Mouse (Mus musculus) embryonic facial prominence, embryonic 14.5 days (tissue): Measurements from ENCODE around the gene Ankrd52. TPM values are rescaled to one million over a fixed set of nuclear protein-coding genes. Genes with fewer than 3 reads are reported as not detected.
A peak's percentile ranks its signal among the peaks of the same experiment; 100 is the strongest.

ENCODE experiments used
- ATAC-seq: fragments of 200-750 bp; cut with Nextera tagmentation; 2 replicates; pipeline ENCODE4 v1.8.0; 2017; ENCODE audit warnings: low read depth, moderate number of reproducible peaks, moderate TSS enrichment
- DNase-seq: peaks from one replicate; pipeline ENCODE4 v3.0.0-alpha.2; 2015; ENCODE audit warnings: low spot score
- H3K27ac ChIP-seq: fragments of 300-500 bp; sonication (generic); replicated peaks from 2 replicates; pipeline ENCODE4 v1.5.1; 2014; ENCODE audit warnings: low read depth, mild to moderate bottlenecking, low read length, moderate library complexity
- H3K27me3 ChIP-seq: fragments of 300-500 bp; sonication (generic); replicated peaks from 2 replicates; pipeline ENCODE4 v1.6.1; 2014; ENCODE audit warnings: low read length; ENCODE audit not compliant: control insufficient read depth, insufficient read depth
- H3K36me3 ChIP-seq: fragments of 300-500 bp; sonication (generic); 2 replicates; pipeline ENCODE4 v1.6.1; 2014; ENCODE audit warnings: low read length, mixed read lengths; ENCODE audit not compliant: control insufficient read depth, insufficient read depth
- H3K4me1 ChIP-seq: fragments of 300-500 bp; sonication (generic); 2 replicates; pipeline ENCODE4 v1.6.1; 2014; ENCODE audit warnings: antibody characterized with exemption, low read length; ENCODE audit not compliant: control insufficient read depth, insufficient read depth
- H3K4me2 ChIP-seq: fragments of 300-500 bp; sonication (generic); 2 replicates; pipeline ENCODE4 v1.6.1; 2014; ENCODE audit warnings: low read depth, mild to moderate bottlenecking, low read length, moderate library complexity, mixed read lengths
- H3K4me3 ChIP-seq: fragments of 300-500 bp; sonication (generic); 2 replicates; pipeline ENCODE4 v1.5.1; 2014; ENCODE audit warnings: low read depth, mild to moderate bottlenecking, low read length
- H3K9ac ChIP-seq: fragments of 300-500 bp; sonication (generic); 2 replicates; pipeline ENCODE4 v1.6.1; 2014; ENCODE audit warnings: low read depth, mild to moderate bottlenecking, low read length, moderate library complexity, mixed read lengths
- H3K9me3 ChIP-seq: fragments of 300-500 bp; sonication (generic); 2 replicates; pipeline ENCODE4 v1.6.1; 2016; ENCODE audit warnings: low read length; ENCODE audit not compliant: control insufficient read depth
- WGBS: fragments of 180-500 bp; shearing (Covaris S2); extraction: QIAGEN DNeasy Blood & Tissue Kit; methylation state at CpG from one replicate; pipeline ENCODE4 v1.1.7; 2014; 5-methylcytosine and 5-hydroxymethylcytosine counted together
- microRNA-seq: library from miRNA; unstranded; fragments of <30 nt; microRNA quantifications from one replicate; pipeline ENCODE4, GENCODE M21; 2016; ENCODE audit warnings: borderline number of aligned reads
- polyA plus RNA-seq: library from polyadenylated mRNA; unstranded; fragments of >200 nt; fragmentation: Nextera tagmentation; extraction: Ambion mirVana; gene quantifications from 2 replicates; pipeline ENCODE4 v1.2.1, GENCODE M21; 2014

Gene Ankrd52
- polyA plus RNA-seq, 1 experiment from 2014 or later: 11.9 TPM

GRCm38 (mm10) chr10:128445407-128445806, 68.5 kb downstream of the Ankrd52 start:
- Histone ChIP-seq H3K9me3 (no peaks in the 10 kb centered on the region), H3K27me3 (no peaks in the 10 kb centered on the region), H3K36me3 (peaks cover 18% of the 10 kb centered on the region), H3K9ac (no peak overlapping the region), H3K4me1 (no peaks in the 10 kb centered on the region), H3K4me3 (no peak overlapping the region), H3K4me2 (no peak overlapping the region), H3K27ac (no peak overlapping the region)
- 88% methylated on average over 4 of the region's 4 CpGs for whole genome bisulfite sequencing
- DNase-seq: no peak
- no peak for ATAC-seq

GRCm38 (mm10) chr10:128451014-128451413, 74.1 kb downstream of the Ankrd52 start:
- H3K27ac ChIP-seq: no peak overlapping the region
- no peak overlapping the region for H3K4me2 ChIP-seq
- no peaks in the 10 kb centered on the region for H3K36me3 ChIP-seq
- no peak overlapping the region for H3K9ac ChIP-seq
- 77% methylated on average over 6 of the region's 6 CpGs for WGBS
- no peak for DNase-seq
- no peaks in the 10 kb centered on the region for H3K4me1 ChIP-seq
- no peak for ATAC-seq
- H3K9me3 ChIP-seq: no peaks in the 10 kb centered on the region
- no peak overlapping the region for H3K4me3 ChIP-seq
- no peaks in the 10 kb centered on the region for H3K27me3 ChIP-seq

DNA sequence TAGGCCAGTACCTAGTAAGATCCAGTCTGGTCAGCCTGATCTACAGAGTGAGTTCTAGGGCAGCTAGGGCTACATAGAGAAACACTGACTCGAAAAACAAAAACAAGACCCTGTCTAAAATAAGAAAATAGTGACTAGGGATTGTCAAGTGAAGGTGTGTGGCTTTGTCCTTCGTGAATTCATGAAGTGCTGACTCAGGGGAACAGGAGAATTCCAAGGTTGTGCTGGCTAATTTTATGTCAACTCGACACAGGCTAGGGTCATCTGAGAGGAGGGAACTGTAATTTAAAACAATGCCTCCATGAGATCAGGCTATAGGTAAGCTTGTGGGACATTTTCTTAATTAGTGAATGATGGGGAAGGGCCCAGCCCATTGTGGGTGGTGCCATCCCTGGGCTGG, 77.6 kb downstream of the Ankrd52 start:
- Histone ChIP-seq H3K9ac (no peak overlapping the region), H3K27ac (no peak overlapping the region), H3K9me3 (no peaks in the 10 kb centered on the region), H3K27me3 (no peaks in the 10 kb centered on the region), H3K4me2 (no peak overlapping the region), H3K4me3 (no peak overlapping the region), H3K36me3 (no peaks in the 10 kb centered on the region), H3K4me1 (no peaks in the 10 kb centered on the region)
- DNase-seq: no peak
- 68% methylated on average over 3 of the region's 3 CpGs for WGBS
- ATAC-seq: no peak

GRCm38 (mm10) chr10:128455280-128455679, 78.4 kb downstream of the Ankrd52 start:
- Histone ChIP-seq H3K4me3 (peak overlapping the region; percentile 18), H3K36me3 (no peaks in the 10 kb centered on the region), H3K4me1 (peaks cover 2% of the 10 kb centered on the region; the same call in 1 of the 2 replicates), H3K27ac (no peak overlapping the region), H3K9ac (peak overlapping the region; percentile 38; the same call in 1 of the 2 replicates), H3K27me3 (no peaks in the 10 kb centered on the region), H3K9me3 (no peaks in the 10 kb centered on the region), H3K4me2 (peak overlapping the region; percentile 42)
- DNase-seq (peak; percentile 94), ATAC-seq (no peak)
- 6% methylated on average over 6 of the region's 6 CpGs for WGBS

GRCm38 (mm10) chr10:128457676-128458075, 80.8 kb downstream of the Ankrd52 start:
- Histone ChIP-seq H3K4me1 (peaks cover 9% of the 10 kb centered on the region), H3K9ac (no peak overlapping the region), H3K27me3 (no peaks in the 10 kb centered on the region), H3K4me3 (peak overlapping the region; percentile 92; the same call in 1 of the 2 replicates), H3K27ac (no peak overlapping the region), H3K36me3 (peaks cover 16% of the 10 kb centered on the region), H3K9me3 (no peaks in the 10 kb centered on the region), H3K4me2 (no peak overlapping the region)
- ATAC-seq: no peak
- no peak for DNase-seq
- WGBS: 83% methylated on average over 6 of the region's 6 CpGs

Small RNA genes lying within 50 kb of the gene (microRNA-seq; reads per million reads assigned to microRNA genes)
- not detected for gene Gm25361
- not detected for gene Gm26308
- not detected for gene Mir6914
- 0.50 reads per million for gene Mir6915
- gene Mir8105: 0.66 reads per million

Other genes starting within 250 kb of the Ankrd52 start
- 31.3 and 32.4 TPM in 2 replicates for gene Rbms2, start 196.8 kb upstream of the Ankrd52 start, polyA plus RNA-seq
- gene Gls2, start 182.7 kb upstream of the Ankrd52 start, polyA plus RNA-seq: 1.1 and 2.6 TPM in 2 replicates
- gene Spryd4, start 165.3 kb upstream of the Ankrd52 start, polyA plus RNA-seq: 30.8 and 35.8 TPM in 2 replicates
- 0.15 and 0.35 TPM in 2 replicates for gene Mip, start 151.3 kb upstream of the Ankrd52 start, polyA plus RNA-seq
- gene Timeless, start 145.1 kb upstream of the Ankrd52 start, polyA plus RNA-seq: 35.4 and 53.3 TPM in 2 replicates
- 0.24 and 0.30 TPM in 2 replicates for gene Apon, start 123.0 kb upstream of the Ankrd52 start, polyA plus RNA-seq
- not detected in 2 replicates for gene Apof, start 108.4 kb upstream of the Ankrd52 start, polyA plus RNA-seq
- gene Stat2, start 106.6 kb upstream of the Ankrd52 start, polyA plus RNA-seq: 13.4 and 13.5 TPM in 2 replicates
- 0.20 and 0.29 TPM in 2 replicates for gene Il23a, start 78.4 kb upstream of the Ankrd52 start, polyA plus RNA-seq
- gene Pan2, start 73.8 kb upstream of the Ankrd52 start, polyA plus RNA-seq: 23.6 and 23.8 TPM in 2 replicates
- 350 and 364 TPM in 2 replicates for gene Cnpy2, start 54.7 kb upstream of the Ankrd52 start, polyA plus RNA-seq
- gene Cs, start 39.4 kb upstream of the Ankrd52 start, polyA plus RNA-seq: 199 and 201 TPM in 2 replicates
- 15.6 and 16.8 TPM in 2 replicates for gene Coq10a, start 8.1 kb upstream of the Ankrd52 start, polyA plus RNA-seq
- gene Slc39a5, start 24.1 kb downstream of the Ankrd52 start, polyA plus RNA-seq: 0.11 and 0.13 TPM in 2 replicates
- 61.9 and 63.3 TPM in 2 replicates for gene Nabp2, start 34.4 kb downstream of the Ankrd52 start, polyA plus RNA-seq
- gene Rnf41, start 34.5 kb downstream of the Ankrd52 start, polyA plus RNA-seq: 35.2 and 36.1 TPM in 2 replicates
- gene Smarcc2, start 82.1 kb downstream of the Ankrd52 start, polyA plus RNA-seq: 84.1 and 91.4 TPM in 2 replicates
- gene Myl6, start 117.0 kb downstream of the Ankrd52 start, polyA plus RNA-seq: 1,095 and 1,174 TPM in 2 replicates
- 5.6 and 6.8 TPM in 2 replicates for gene Myl6b, start 121.6 kb downstream of the Ankrd52 start, polyA plus RNA-seq
- gene Esyt1, start 148.8 kb downstream of the Ankrd52 start, polyA plus RNA-seq: 44.2 and 46.8 TPM in 2 replicates
- gene Zc3h10, start 170.7 kb downstream of the Ankrd52 start, polyA plus RNA-seq: 11.4 and 12.5 TPM in 2 replicates
- 4,564 and 5,119 TPM in 2 replicates for gene Rpl41, start 172.2 kb downstream of the Ankrd52 start, polyA plus RNA-seq
- 187 and 202 TPM in 2 replicates for gene Pa2g4, start 188.9 kb downstream of the Ankrd52 start, polyA plus RNA-seq
- gene Erbb3, start 212.5 kb downstream of the Ankrd52 start, polyA plus RNA-seq: 22.5 and 22.7 TPM in 2 replicates
- 1,114 and 1,162 TPM in 2 replicates for gene Rps26, start 249.6 kb downstream of the Ankrd52 start, polyA plus RNA-seq